Mouse (Mus musculus) cerebellum, adult 2 months (tissue): ENCODE measurements at regions not wholly inside any gene's neighbourhood (a gene's known extent, or its start where the extent isn't known, plus 50 kb on each side); places are given as distances from the start of the nearest gene placed in this dataset.
"Not testable (repeated sequence)": the region's sequence is repeated elsewhere in the genome, so short reads cannot be mapped to it uniquely, and the experiment has no call there.

ENCODE experiments used
- DNase-seq, 2 experiments: peaks; one replicate each; pipeline ENCODE4 v3.0.0; 2021
- H3K27ac ChIP-seq: fragments of 200-500 bp; 2 replicates; pipeline ENCODE4 v1.5.1; 2012; ENCODE audit warnings: low read length, control low read depth, inconsistent platforms; ENCODE audit not compliant: insufficient read depth
- H3K27me3 ChIP-seq: fragments of 200-500 bp; 2 replicates; pipeline ENCODE4 v1.6.1; 2012; ENCODE audit warnings: inconsistent platforms, mild to moderate bottlenecking, low read length, moderate library complexity; ENCODE audit not compliant: control insufficient read depth, insufficient read depth
- H3K4me1 ChIP-seq: fragments of 200-500 bp; 2 replicates; pipeline ENCODE4 v1.6.1; 2011; ENCODE audit warnings: low read length; ENCODE audit not compliant: control insufficient read depth, insufficient read depth
- H3K4me3 ChIP-seq: fragments of 200-500 bp; replicated peaks from 2 replicates; pipeline ENCODE3; 2011; ENCODE audit warnings: mild to moderate bottlenecking, low read depth, low read length, control low read depth; ENCODE audit not compliant: insufficient read depth
- CTCF ChIP-seq: fragments of 200-500 bp; IDR thresholded peaks from 2 replicates; pipeline ENCODE4 v1.5.1; 2011; ENCODE audit warnings: low read depth, mild to moderate bottlenecking, control low read depth, low read length, moderate library complexity, borderline replicate concordance; ENCODE audit not compliant: insufficient read depth
- POLR2A ChIP-seq: fragments of 200-500 bp; IDR thresholded peaks from 2 replicates; pipeline ENCODE4 v1.6.1; 2011; ENCODE audit warnings: low read length, control low read depth, borderline replicate concordance; ENCODE audit not compliant: insufficient read depth
- WGBS: fragments of 180-500 bp; shearing (Covaris S2); methylation state at CpG from one replicate; pipeline ENCODE4 v1.1.7; 2018; 5-methylcytosine and 5-hydroxymethylcytosine counted together

DNA sequence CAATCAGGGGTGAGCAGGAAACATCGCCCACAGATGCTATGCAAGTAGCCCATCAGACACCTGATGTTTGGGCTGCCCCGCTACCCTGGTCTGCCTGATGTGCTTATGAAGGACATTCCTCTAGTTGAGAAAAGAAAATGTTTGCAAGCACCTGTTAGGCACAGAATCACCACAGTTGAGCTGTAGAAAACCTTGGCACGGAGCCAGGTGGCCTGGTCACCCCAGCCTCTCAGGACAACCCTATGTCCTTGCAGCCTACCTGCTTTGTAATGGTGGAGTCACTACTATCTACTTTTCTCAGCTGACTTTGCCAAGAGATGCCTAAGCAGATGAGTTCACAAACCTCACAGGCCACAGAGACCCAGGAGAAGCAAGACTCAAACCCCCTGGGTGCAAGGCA, 86.9 kb upstream of the Irx2 start:
- TF ChIP-seq CTCF (no peak), POLR2A (no peak)
- H3K4me1 ChIP-seq: no peaks in the 10 kb centered on the region
- no peaks in the 10 kb centered on the region for H3K27me3 ChIP-seq
- H3K27ac ChIP-seq: no peak overlapping the region
- no peak overlapping the region for H3K4me3 ChIP-seq
- DNase-seq: peak in 1 of 2 experiments; percentile 6
- 80% methylated on average over 3 of the region's 3 CpGs for WGBS

DNA sequence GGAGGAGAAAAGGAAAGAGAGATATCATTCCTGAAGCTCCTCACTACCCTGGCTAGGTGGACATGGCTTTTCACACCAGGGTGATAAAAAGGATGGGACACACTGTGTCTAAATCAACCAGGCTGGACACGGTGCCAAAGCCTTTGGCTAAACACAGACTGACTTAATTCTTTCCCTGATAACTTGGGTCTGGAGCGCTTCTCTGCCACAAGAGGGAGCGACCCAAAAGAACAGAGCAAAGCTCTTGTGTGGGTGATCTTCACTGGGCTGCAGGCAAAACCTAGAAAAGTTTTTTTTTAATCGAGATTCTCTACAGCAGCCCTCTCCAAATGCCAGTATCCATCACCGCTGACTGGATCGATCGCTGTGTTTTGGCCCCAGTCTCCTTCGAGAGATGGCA, 70.7 kb upstream of the Irx2 start:
- no peak for DNase-seq
- Histone ChIP-seq H3K4me3 (no peak overlapping the region), H3K27me3 (no peaks in the 10 kb centered on the region), H3K4me1 (no peaks in the 10 kb centered on the region), H3K27ac (no peak overlapping the region)
- 55% methylated on average over 8 of the region's 8 CpGs for WGBS
- TF ChIP-seq POLR2A (no peak), CTCF (no peak)

DNA sequence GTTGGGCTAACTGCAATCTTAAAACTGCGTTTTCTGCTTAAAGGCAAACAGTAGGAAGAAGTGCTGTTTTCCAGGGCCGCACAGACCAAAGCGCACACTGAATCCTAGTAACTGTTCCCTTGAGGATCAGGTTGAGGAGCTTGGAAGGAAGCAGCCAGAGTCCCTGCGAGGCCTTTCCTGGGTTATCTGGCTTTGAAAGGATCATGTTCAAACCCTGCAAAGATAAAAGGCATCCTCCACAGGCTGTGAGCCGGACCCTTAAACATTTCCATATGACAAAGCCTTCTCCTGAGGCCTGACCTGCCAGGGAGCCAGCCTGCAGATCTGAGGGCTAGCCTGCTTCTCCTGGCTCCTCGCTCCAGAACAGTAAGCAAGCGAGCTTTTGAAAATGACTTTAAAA, 56.7 kb upstream of the Irx2 start:
- Histone ChIP-seq H3K27me3 (no peaks in the 10 kb centered on the region), H3K4me3 (no peak overlapping the region), H3K27ac (no peak overlapping the region), H3K4me1 (no peaks in the 10 kb centered on the region)
- DNase-seq: no peak
- TF ChIP-seq POLR2A (no peak), CTCF (no peak)
- 59% methylated on average over 7 of the region's 7 CpGs for WGBS

DNA sequence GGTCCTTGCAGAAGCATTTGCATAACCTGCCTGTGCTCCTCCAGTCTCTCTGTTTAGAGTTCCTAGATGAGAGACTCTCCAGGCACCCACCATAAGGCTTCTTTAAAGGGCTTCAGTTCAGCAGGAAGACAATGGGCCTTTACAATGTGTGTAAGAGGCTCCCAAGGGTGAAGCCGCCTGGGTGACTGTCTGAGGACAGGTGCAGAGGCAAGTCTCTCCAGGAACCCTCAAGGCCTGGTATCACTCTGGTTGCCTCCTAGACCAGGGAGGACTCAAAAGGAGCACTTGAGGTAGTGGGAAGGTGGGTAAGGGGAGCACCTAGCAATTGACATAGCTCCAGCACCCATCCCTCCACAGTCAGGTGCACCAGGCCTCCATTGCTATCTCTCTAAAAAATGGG, 55.8 kb upstream of the Irx2 start:
- no peak overlapping the region for H3K27ac ChIP-seq
- no peak overlapping the region for H3K4me3 ChIP-seq
- no peak for TF ChIP-seq POLR2A
- no peaks in the 10 kb centered on the region for H3K4me1 ChIP-seq
- H3K27me3 ChIP-seq: no peaks in the 10 kb centered on the region
- 70% methylated on average over 1 of the region's 1 CpGs for whole genome bisulfite sequencing
- DNase-seq: no peak

DNA sequence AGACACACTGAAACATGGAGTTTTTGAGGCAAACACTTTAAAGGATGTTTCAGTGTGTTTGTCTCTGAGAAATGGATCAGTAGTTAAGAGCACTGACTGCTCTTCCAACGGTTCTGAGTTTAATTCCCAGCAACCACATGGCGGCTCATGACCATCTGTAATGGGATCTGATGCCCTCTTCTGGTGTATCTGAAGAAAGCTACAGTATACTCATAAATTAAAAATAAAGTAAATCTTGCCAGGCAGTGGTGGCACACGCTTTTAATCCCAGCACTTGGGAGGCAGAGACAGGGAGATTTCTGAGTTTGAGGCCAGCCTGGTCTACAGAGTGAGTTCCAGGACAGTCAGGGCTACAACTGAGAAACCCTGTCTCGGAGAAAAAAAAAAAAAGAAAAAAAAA, 54.5 kb upstream of the Irx2 start:
- not testable (repeated sequence) for H3K27me3 ChIP-seq, H3K4me1 ChIP-seq, H3K27ac ChIP-seq, DNase-seq, H3K4me3 ChIP-seq
- WGBS: 77% methylated on average over 4 of the region's 4 CpGs

DNA sequence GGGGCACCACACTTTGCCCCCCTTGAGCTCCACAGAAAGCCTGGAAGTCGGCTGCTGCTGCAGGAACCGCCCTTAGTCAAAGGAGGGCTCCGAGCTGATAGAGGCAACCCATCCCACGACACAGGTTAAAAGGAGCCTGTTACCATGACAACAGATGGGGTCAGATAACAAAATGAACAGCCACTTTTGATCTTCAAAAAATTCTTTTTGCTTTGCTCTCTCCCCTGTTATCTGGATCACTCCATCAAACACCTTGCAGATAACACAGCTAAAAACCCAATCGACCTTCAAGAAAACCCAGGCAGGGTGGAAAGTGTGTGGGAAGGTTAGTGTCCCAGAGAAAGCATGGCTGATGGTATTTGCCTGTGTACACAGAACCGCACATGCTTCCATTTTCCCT, 52.1 kb upstream of the Irx2 start:
- TF ChIP-seq POLR2A (no peak), CTCF (no peak)
- no peak overlapping the region for H3K4me3 ChIP-seq
- no peak overlapping the region for H3K27ac ChIP-seq
- no peak for DNase-seq
- 43% methylated on average over 6 of the region's 6 CpGs for WGBS
- no peaks in the 10 kb centered on the region for H3K27me3 ChIP-seq
- no peaks in the 10 kb centered on the region for H3K4me1 ChIP-seq

DNA sequence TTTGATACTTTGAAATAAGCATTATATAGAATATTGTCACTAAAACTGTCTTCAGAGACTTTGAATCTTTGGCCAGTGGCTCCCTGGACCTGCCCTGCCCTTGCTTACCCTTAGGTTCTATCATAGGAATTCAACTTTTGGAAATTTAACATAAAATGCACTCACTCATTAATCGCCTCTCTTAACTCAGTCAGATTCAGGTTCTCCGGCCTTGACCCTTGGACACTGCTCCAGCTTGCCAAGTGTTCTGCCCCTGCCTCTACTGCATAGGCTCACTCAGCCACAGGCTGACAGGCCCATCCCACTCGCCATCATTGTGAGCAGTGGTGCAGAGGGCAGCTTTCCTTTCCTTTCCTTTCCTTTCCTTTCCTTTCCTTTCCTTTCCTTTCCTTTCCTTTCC, 50.2 kb upstream of the Irx2 start:
- Histone ChIP-seq H3K27me3 (no peaks in the 10 kb centered on the region), H3K4me3 (no peak overlapping the region), H3K27ac (no peak overlapping the region), H3K4me1 (no peaks in the 10 kb centered on the region)
- TF ChIP-seq CTCF: no peak
- whole genome bisulfite sequencing: 87% methylated on average over 3 of the region's 3 CpGs
- no peak for DNase-seq
